Mouse (Mus musculus) CD8-positive naive resting alpha-beta T cell, adult 57 days (primary cell): ENCODE measurements around the gene Tecta. TPM values are rescaled to one million over a fixed set of nuclear protein-coding genes. Genes with fewer than 3 reads are reported as not detected.

ENCODE experiments used
- total RNA-seq: library from RNA; stranded (reverse); gene quantifications from one replicate; pipeline ENCODE4 v1.2.4, GENCODE M21; 2023

Tecta gene
- total RNA-seq = 0.37 TPM

DNA sequence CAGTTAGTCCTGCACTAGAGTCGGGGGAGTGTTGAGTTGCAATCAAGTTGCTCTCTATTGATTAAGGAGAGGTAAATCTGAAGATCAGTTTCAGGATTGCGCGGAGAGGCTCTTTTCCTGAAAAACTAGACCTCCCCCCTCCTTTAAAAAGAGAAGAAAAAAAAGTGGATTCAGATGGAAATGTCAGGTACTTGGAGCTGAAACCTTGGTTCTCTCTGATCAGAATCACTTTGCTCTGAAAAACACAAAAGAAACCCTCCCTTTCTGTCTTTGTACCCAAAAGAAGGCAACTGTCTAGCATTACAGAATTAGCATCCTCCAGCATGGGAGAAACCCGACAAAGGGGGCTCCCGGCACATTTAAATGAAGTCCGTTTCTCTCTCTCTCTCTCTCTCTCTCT is at the start of gene Tecta:
TSS of gene Tecta (minus strand) at position 101 of the 400 bp plus-strand sequence.

Other genes starting within 250 kb of the Tecta start
- 21.4 TPM for gene Sc5d, start 135.7 kb downstream of the Tecta start, total RNA-seq
- 77.5 TPM for gene Tbcel, start 107.9 kb upstream of the Tecta start, total RNA-seq